Mouse (Mus musculus) olfactory bulb, adult 2 months (tissue): Measurements from ENCODE around the gene Ppan.

Experiments used
- CTCF ChIP-seq: fragments of 200-500 bp; IDR thresholded peaks from 2 replicates; pipeline ENCODE4 v1.5.1; 2012; ENCODE audit warnings: low read depth, mild to moderate bottlenecking, low read length, moderate library complexity; ENCODE audit not compliant: insufficient read depth
- POLR2A ChIP-seq: fragments of 200-500 bp; IDR thresholded peaks from 2 replicates; pipeline ENCODE4 v1.6.1; 2012; ENCODE audit warnings: mild to moderate bottlenecking, low read depth, low read length, moderate library complexity; ENCODE audit not compliant: insufficient read depth

- TF ChIP-seq CTCF: no peak
- TF ChIP-seq POLR2A: no peak
These were observed 35.3 kb downstream of the Ppan start for GRCm38 (mm10) chr9:20923258-20923657.
